Mouse (Mus musculus): ENCODE results near the gene Ndufb8.

The Ndufb8 gene

DNA sequence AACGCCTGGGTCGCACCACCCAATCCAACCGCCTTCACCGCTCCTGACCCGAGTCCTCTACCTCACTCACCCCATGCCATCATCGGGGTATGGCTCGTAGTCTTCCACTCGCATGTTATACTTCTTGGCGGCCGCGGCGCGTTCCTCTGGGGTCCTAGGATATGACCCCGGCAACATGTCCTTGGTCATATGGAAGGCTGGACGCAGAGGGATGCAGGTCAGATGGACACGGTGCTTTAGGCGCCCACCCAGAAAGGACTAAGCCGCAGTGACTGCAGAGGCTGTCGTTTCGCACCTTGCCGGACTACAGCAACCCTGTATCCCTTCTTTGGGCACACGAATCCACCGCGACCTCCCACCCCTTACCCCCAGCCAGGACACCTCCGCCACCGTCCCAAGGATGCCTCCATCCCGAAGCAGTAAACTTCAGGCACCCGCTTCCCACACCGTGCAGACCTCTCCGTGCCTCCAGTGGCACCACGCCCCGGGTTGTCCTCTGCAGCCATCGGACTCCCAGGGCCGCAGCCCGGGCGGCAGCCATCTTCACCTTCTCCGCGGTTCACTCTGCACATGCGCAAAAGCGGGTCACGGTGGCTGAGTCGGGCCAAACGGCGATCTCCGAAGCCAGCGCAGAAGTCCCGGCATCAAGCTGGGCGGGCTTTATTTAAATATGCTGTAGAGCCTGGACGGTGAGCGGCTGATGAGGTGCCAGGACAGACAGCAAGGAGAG is at the start of gene Ndufb8:
Gene Ndufb8, minus strand, starts transcription at position 580 of the 730 bp plus-strand sequence.
- peak; percentile 63 for DNase-seq (ENCODE audit: low spot score)

DNA sequence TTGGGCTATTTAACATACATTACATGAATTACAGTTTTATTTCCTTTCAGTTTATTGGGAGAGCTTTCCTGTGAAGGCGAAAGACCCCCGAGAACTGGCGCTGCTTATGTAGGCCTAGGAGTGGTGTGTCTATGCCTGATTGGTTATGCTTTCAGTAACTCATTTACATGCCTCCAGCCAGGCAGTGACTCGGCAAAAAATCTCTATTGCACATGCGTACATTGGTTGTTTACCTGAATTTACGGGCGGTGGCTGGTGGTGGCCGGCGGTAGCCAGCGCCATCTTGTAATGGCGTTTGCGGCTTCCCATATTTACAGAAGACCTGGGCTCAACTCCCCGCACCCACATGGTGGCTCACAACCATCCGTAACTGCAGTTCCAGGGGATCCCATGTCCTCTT is 38.9 kb upstream of the Ndufb8 start:
- DNase-seq (ENCODE audit: low spot score), result no peak

DNA sequence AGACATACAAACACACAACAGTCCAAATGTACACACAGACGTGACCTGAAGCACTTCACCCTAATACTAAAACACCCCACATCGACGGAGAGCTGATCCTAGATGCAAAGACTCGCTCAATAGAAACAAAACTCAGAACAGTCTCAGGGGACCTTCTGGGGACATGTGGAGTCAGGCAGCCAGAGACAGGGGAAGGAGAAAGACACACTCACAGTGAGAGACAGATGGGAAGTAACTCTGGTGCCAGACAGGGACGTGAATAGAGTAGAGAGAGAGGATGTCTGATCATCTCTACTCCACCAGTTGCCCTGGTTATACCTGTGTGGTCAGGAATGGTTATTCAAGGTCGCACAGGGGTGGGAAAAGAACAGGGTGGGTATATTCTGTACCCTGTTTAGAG is 36.4 kb upstream of the Ndufb8 start:
- DNase-seq (ENCODE audit: low spot score), result no peak

DNA sequence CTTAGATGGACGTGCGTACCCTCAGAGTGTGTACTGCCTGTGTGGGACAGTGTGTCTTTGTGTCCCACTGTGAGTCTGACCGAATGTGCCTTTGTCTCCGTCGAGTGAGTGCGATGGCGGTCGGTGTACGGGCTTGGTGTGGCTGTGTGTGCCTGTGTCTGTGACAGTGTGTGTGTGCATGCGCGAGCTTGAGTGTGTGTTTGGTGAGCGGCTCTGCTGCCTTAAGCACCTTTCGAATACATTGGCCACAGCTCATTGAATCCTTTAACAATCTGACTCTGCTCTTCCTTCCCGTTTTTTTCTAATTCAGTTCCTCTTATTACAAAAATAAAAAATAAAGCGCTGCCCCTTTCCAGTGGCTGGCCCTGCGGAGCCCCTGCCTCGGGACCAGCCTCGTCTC is 35.8 kb upstream of the Ndufb8 start:
- DNase-seq (ENCODE audit: low spot score), result no peak

DNA sequence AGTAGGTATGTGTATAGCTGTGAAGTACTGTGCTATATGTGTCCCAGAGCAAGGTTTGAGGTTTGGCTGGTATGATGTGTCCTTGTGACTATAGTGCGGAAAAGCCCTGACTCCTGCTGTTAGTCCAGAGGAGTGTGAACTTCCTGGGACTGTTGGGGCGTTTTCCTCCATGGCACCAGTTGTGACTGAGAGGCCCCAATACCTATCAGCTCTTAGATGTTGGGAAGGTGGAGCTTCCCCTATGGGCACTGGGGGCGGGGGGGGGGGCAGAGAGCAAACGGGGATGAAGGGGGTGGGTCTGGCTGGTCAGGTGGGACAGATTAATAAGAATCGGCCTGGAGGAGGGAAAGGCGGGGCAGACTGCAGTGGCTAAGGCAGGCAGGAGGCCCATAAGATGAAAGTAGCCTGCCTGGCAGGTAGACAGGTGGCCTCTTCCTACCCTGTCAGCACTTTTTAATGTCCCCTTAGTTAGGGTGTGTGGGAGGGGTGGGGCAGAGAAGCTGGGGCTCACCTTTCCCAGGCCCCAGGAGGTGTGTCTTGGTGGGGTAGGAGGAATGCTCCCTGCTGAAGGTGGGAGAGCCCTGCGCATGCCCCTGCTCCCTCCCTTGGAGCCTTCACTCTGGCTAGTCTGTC is 34.5 kb upstream of the Ndufb8 start:
- DNase-seq (ENCODE audit: low spot score), result no peak

DNA sequence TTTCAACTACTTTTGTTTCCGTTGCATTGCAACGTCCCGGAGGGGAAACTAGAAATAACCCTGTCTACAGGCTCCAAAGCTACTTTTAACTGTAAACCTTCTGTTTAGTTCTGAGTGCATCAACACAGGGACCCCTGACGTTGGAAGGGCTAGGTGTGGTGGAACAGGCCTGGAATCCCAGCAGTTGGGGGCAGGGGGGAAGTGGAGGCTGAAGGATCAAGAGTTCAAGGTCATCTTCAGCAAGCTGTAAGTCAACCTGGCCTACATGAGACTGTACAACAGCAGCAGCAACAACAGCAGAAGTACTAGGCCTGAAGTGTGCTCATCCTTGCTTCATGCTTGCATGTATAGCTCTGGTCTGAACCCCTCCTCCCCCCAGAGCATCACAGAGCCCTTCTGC is 32.8 kb upstream of the Ndufb8 start:
- DNase-seq (ENCODE audit: low spot score), result no peak

DNA sequence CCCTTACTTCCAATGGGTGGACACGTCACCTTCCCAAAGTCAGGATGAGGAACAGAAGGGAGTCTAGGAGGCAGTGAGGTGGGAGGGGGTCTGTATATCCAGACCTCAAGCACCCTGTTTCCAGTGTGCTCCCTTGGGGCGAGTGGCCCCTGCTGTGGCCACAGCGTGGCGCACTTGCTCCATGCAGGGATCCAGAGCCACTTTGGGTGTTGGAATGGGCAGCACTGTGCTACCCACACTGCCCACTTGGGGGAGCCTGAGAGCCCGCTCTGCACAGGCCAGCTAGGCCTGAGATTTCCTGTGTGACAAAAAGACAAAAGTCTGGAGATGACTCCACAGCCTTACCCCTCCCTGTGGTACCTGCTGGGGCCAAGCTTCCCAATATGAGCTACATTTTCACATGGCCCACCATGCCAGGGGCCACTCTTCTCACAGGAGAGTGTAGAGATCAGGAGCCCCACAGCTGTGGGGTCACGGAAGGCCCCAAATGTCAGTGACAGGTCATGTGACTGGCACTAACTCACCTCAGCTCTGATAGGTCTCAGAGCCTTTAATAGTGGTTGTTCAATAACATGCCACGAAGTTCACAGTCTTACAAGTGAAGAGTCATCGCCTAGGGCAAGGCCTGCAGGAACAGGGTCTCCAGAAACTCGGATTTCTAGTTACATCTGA is 27.5 kb upstream of the Ndufb8 start:
- DNase-seq (ENCODE audit: low spot score), result peak; percentile 90

DNA sequence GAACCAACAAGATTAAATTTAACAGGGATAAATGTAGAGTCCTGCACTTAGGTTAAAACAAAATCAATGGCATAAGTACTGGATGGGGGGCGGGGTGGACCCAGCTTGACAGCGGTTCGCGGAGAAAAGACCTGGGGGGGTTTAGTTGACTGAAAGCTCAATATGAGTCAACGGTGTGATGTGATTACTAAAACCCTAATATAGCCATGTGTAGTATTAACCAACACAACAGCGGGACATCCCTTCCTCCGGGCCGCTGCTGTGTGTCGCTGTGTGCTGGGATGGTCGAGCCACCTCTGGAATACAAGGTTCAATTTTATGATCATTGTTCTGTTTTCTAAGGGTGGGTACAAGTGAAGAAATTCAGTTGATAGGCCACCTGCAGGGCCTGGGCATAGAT is 26.9 kb upstream of the Ndufb8 start:
- no peak for DNase-seq (ENCODE audit: low spot score)

DNA sequence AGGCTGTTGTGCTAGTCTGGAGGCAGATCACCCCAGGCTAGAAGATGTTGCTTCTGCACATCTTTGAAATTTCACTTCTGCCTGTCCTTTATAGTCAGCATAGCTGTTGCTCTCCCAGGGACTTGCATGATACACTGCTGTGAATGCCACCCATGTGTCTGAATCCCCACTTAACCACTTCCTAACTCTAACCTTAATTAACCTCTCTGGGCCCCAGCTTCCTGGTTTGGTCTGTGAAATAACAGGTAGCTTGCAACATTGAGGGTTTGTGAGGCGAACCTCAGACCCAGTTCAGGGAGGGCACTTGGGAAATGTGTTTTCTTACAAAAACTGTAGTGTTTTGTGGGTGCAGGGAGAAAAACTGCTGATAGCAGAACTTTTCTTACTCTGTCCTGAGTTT is 22.8 kb upstream of the Ndufb8 start:
- DNase-seq (ENCODE audit: low spot score), result no peak

DNA sequence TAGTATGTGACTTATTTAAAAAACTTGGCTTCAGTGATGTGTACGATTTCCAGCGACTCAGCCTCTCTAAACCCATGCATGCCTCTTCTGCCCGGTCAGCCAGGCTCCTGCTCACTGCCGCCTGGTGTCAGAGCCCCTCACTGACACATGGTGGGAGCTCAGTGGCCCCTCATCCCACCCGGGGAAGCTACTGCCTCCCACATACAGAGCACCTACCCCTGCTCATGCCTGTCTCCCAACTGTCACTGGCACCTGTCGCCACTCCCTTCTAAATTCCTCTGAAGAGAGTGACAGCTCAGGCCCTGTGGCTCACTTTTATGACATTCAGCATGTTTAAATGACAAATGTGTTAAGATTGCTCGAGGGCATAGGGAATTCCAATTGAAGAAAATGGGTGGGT is 21.0 kb upstream of the Ndufb8 start:
- no peak for DNase-seq (ENCODE audit: low spot score)

DNA sequence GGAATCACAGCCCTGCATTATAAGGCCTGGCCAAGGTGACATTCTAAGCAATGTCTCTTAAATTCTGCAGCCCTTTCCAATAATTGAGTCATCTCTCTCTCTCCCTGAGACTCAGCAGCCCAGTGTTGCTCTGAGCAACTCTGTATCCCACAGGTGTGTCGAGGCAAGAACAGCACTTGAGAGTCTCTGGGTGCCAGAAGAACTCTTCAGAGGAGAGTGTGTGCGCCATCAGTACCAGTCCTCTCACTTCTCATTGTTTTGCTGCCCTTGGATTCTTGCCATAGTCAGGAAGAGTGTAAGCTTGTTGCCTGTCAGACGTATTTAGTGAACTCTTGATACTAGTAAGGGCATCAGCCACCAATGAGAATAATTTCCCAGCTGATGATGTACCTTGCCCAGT is 12.5 kb upstream of the Ndufb8 start:
- no peak for DNase-seq (ENCODE audit: low spot score)

DNA sequence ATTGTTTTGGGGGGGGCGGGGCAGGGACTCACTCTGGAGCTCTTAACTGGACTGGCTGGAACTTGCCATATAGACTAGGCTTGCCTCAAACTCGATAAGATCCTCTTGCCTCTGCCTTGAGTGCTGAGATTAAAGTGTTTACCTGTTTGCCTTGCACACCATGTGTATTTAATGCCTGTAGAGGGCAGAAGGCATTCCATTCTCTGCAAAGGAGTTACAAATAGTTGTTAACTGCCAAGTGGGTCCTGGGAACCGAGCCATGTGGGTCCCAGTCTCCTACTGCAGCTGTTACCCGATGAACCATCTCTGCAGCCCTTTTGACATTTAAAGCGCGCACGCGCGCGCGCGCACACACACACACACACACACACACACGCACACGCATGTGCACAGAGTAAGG is 8.8 kb upstream of the Ndufb8 start:
- no peak for DNase-seq (ENCODE audit: low spot score)

DNA sequence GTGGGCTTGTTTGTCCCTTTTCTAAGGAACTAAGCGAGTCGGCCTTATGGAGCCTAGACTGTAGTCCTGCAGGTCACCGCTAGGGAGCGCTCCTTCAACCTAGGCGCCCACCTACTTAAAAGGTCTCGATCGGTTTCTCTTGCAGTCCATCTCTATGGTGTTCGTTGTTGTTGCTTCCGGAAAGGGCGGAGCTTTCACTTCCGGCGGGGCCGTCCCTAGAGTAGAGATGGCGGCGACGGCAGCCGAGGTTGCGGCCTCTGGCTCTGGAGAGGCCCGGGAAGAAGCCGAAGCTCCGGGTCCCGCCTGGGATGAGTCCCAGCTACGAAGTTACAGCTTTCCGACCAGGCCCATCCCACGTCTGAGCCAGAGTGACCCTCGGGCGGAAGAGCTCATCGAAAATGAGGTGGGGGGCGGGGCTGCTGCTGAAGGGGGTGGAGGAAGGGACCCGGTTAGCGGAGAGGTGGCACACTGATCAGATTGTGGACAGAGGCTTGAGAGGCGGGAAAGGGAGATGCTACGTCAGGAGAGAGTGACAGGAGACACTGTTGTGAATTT is 7.5 kb upstream of the Ndufb8 start, which contains the start of gene Hif1an:
Gene Hif1an, plus strand, starts transcription at position 199 of the 555 bp plus-strand sequence.
- DNase-seq (ENCODE audit: low spot score), result peak; percentile 98

DNA sequence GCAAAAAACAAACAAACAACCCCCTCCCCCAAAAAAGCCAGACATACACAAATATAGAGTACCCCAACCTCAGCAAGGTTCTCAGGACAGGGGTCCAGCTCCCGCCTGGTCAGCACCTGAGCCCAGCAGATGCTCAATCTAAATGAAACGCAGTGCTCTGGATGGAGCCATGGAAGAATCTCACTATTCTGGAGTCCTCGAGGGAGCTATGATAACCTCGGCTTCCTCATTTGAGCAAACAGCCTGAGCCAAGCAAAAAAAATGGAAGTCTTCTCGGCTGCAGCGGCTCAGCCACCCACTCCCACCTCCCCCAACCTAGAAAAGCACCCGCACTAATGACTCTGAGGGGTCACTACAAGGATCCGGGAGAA is 765 bp downstream of the Ndufb8 start:
- DNase-seq (ENCODE audit: low spot score), result no peak

DNA sequence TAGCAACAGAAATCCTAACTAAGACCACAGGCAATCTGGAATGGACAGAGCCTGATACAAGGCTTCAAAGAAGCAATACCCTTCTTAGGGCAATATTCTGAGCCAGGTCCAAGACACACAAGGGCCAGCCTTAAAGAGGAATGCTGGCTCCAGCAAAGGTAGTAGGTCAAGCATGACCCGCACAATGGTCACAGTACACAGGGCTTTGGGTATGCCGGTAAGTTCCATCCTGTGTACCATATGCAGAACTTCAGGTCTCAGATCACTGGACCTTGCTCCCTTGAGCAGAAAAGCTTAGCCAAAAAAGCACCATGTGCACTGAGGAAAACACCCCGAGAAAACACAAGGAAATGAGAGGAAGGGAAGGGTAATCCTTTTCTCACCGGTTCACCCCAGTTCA is 2.0 kb downstream of the Ndufb8 start:
- DNase-seq (ENCODE audit: low spot score), result no peak

DNA sequence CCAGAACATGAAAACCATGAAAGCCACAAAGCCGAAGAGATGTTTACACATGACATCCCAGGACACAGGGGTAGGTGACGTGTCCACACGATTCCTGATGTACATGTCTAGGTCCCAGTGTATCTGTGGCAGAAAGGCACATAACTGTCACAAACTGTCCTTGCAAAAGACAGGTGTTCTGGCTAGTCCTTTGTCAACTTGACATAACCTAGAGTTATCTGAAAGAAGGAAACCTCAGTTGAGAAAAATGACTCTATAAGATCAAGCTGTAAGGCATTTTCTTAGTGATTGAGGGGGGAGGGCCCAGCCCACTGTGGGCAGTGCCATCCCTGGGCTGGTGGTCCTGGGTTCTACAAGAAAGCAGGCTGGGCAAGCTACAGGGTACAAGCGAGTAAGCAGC is 2.5 kb downstream of the Ndufb8 start, which contains the start of gene Gm20538:
Gene Gm20538, minus strand, starts transcription at position 101 of the 400 bp plus-strand sequence.
- DNase-seq (ENCODE audit: low spot score), result no peak

DNA sequence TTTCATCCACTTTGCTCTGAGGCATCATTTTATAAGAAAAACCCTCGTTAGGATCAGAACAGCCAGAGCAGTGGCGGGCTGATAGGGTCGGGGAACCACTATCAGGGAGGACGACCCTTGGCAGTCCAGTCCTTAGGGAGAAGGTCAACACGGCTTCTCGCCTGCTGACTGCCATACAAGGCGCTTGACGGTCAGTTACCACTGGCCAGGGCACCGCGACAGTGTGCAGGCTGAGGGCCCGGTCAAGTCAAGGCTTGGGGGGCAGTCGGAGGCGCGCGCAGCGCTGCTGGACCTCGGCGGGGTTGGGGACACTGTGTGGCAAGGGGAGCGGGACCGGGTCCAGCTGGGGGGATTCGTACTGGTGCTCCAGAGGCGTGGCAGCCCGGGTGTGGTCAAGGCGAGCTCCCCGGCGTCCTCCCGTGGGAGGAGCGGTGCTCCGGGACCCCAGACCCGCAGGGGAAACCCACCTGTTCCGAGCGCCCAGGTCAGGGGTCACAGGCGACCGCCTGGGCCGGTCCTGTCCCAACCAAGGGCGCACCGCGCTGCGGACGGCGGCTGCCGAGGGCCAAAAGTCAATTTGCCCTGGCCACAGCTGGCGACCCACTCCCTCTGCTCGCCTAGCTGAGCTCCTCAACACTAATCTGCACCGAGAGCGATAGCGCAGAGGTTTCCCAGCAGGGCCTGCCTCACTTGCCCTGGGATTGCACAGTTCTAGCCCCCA is 9.8 kb downstream of the Ndufb8 start, which contains the start of gene Sec31b:
Gene Sec31b, minus strand, starts transcription at position 544 of the 721 bp plus-strand sequence.
- no peak for DNase-seq (ENCODE audit: low spot score)

DNA sequence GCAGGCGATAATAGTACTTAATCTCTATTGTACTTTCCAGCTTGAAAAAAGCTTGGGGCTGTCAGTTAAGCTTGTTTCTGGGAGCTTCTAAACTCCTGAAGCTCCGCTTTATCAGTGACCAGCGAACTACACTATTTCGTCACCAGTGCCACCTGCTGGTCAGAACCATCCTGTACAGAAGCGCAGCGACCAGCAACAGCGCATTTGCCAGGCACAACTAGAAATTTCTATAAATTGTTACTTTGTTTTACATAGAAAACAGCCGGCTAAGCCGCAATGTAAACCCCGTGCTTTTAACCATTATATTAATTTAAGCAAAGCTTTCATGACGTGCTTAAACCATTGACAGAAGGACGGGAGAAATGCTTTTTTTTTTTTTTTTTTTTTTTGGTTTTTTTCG is 10.5 kb downstream of the Ndufb8 start:
- peak; percentile 55 for DNase-seq (ENCODE audit: low spot score)

DNA sequence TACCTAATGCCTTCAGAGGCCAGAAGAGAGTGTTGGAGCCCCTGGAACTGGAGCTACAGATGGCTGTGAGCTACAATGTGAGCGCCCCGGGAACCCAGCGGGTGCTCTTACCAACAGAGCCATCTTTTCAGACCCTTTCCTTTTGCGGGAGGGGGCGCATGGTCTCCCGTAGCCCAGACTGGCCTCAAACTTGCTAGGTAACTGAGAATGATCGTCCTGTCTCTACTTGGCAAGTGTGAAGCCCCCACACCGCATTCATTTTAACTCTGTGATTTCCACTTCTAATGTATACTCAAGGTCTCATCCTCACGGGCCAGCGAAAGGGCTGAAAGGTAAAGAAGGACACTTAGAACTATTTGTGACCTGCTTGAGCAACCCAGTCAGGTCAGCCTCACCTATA is 10.9 kb downstream of the Ndufb8 start:
- no peak for DNase-seq (ENCODE audit: low spot score)

DNA sequence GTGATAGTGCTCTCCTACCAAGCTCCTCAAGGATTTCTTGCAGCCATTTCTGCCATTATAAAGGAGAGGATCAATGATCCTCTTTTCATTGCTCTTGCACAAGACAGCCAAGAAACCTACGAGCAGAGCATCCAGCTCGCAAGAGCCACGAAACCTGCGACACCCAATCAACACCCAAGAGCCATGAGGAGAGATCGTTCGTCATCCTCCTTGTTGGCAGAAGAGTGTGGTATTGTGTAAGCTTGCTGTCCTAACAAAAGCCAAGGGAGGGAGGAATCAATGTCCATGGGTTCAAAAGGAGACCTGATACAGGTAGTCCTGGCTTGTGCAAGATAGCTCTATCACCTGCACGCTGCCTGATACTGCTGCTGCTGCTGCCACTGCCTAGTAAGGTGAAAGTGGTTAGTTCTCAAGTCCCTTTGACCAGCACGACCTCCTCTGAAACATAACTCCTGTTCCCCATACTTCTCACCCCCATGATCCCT is 12.5 kb downstream of the Ndufb8 start:
- no peak for DNase-seq (ENCODE audit: low spot score)

DNA sequence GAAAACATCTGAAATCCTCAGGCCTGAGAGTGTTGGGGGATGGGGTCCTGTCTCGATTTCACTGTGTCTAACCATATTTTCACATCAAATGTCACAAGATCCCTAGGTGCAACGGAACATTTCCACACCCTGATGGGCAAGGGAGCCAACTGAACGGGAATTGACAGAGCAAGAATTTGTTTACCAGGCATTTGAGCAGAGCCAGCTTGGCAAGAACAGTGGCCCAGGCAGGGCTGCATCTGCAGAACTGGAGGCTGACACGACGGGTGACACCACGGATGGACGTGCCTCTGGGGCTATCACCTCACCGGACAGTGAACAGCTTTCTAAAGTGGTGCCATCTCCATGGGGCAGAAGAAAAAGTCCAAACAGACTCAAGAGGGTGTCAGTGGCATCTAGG is 17.8 kb downstream of the Ndufb8 start:
- no peak for DNase-seq (ENCODE audit: low spot score)

DNA sequence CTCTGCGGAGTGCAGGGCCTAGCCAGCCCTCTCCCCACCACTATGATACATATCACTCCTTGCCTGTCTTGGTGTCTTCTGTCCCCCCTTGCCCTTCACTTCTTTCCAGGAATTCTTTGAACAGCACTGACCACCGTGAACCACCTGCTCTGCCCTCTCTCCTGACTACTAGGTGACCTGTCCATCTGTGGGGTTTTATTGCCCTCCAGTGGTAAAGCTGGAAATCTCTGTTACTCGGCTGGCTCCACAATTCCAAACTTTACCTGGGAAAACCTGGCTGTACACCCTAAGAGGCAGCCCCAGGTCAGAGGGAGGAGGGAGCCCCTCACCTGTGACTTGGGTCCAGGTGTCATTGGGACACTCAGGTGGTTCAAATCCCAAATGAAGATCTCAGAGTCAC is 19.9 kb downstream of the Ndufb8 start:
- no peak for DNase-seq (ENCODE audit: low spot score)
